Mouse (Mus musculus): ENCODE results near the gene Cox15. TPM values are rescaled to one million over a fixed set of nuclear protein-coding genes. Genes with fewer than 3 reads are reported as not detected.

Gene Cox15
- polyA plus RNA-seq (2014; fragmentation: Illumina TruSeq; extraction: RNeasy Lipid Tissue Mini Kit (QIAGEN cat#74804); ENCODE audit: low read depth, low replicate concordance): 36.5 TPM

GRCm38 (mm10) chr19:43752489-43753225 is at the start of gene Cox15, which contains the start of gene Cutc:
TSS of gene Cox15 (minus strand) at chr19:43753000.
TSS of gene Cutc (plus strand) at chr19:43752996.

DNA sequence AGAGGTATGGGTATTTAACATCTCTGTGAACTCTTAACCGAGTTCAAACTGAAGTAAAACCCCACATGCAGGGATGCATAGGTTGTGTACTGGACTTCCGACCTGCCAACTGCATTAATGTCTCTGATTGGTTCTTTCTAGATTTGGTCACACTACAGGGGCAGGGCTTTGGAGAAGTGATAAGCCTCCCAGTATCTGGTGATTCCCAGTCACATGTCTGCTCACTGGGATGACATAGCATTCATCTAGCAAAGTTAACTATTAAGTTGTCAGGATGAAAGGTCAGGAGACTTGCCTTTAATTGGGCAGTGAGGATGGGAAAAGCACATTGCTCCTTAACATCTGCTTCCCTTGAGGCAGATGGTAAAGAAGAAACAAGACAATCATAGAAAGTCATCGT is 29.2 kb upstream of the Cox15 start, which contains the start of gene Abcc2:
Gene Abcc2, plus strand, starts transcription at position 213 of the 400 bp plus-strand sequence.

DNA sequence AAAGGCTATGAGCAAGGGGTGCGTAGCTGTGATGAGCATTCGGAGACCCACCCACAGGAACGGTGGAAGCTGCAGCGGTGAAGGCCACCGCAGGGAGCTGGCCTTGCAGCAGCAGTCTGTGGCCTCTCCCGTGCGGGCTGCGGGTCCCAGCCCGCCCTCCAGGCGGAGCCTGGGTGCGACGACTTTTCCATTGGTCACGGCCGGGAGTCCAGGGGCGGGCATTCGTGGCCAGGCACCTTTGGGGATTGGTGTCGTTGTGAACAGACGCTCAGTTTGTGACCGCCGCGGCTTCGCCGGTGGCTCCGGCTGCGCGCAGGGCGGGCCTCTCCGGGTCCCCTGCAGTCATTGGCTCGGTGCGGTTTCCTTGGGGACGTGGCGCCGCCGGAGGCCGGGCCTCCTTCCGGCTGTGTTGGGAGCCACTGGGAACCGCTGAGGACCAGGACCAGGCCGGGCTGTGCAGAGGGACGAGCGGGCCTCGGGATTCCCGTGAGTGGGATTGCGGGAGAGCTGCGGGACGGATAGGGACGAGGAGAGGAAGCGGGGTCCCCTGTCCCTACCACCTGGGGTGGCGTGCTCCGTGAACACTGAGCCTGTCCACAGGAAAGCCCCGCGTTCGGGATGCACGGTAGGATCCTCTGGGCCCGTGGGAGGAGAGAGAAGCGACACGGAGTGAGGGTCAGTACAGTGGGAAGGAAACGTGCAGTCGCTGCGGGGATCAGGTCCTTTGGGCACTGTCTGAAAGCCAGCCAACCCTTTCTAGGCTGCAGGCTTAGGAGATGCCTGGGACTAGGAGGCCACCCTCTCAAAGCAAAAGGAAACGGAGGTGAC is 63.2 kb downstream of the Cox15 start, which contains the start of gene Entpd7:
Gene Entpd7, plus strand, starts transcription at position 254 of the 828 bp plus-strand sequence.

Other genes with a start within 250 kb of the Cox15 start
- 13.5 TPM for gene Got1, start 228.4 kb downstream of the Cox15 start, polyA plus RNA-seq (2014; fragmentation: Illumina TruSeq; extraction: RNeasy Lipid Tissue Mini Kit (QIAGEN cat#74804); ENCODE audit: low read depth, low replicate concordance)
- gene Nkx2-3, start 140.7 kb downstream of the Cox15 start, polyA plus RNA-seq (2014; fragmentation: Illumina TruSeq; extraction: RNeasy Lipid Tissue Mini Kit (QIAGEN cat#74804); ENCODE audit: low read depth, low replicate concordance): not detected
- gene Slc25a28, start 78.1 kb downstream of the Cox15 start, polyA plus RNA-seq (2014; fragmentation: Illumina TruSeq; extraction: RNeasy Lipid Tissue Mini Kit (QIAGEN cat#74804); ENCODE audit: low read depth, low replicate concordance): 58.8 TPM
- 9.8 TPM for gene Entpd7, start 63.3 kb downstream of the Cox15 start, polyA plus RNA-seq (2014; fragmentation: Illumina TruSeq; extraction: RNeasy Lipid Tissue Mini Kit (QIAGEN cat#74804); ENCODE audit: low read depth, low replicate concordance)
- 16.6 TPM for gene Cutc, start within 50 bp of the Cox15 start, polyA plus RNA-seq (2014; fragmentation: Illumina TruSeq; extraction: RNeasy Lipid Tissue Mini Kit (QIAGEN cat#74804); ENCODE audit: low read depth, low replicate concordance)
- gene Abcc2, start 29.2 kb upstream of the Cox15 start, polyA plus RNA-seq (2014; fragmentation: Illumina TruSeq; extraction: RNeasy Lipid Tissue Mini Kit (QIAGEN cat#74804); ENCODE audit: low read depth, low replicate concordance): 0.26 TPM
- gene Dnmbp, start 187.2 kb upstream of the Cox15 start, polyA plus RNA-seq (2014; fragmentation: Illumina TruSeq; extraction: RNeasy Lipid Tissue Mini Kit (QIAGEN cat#74804); ENCODE audit: low read depth, low replicate concordance): 24.3 TPM
- 18.4 TPM for gene Cpn1, start 233.6 kb upstream of the Cox15 start, polyA plus RNA-seq (2014; fragmentation: Illumina TruSeq; extraction: RNeasy Lipid Tissue Mini Kit (QIAGEN cat#74804); ENCODE audit: low read depth, low replicate concordance)